Mouse (Mus musculus) liver, adult 2 months (tissue): ENCODE results near the gene Sco1.

Experiments
- CTCF ChIP-seq: fragments of 200-500 bp; IDR thresholded peaks from 2 replicates; pipeline ENCODE4 v1.5.1; 2011; ENCODE audit warnings: low read depth, low read length, control low read depth
- POLR2A ChIP-seq: fragments of 200-500 bp; IDR thresholded peaks from 2 replicates; pipeline ENCODE4 v1.6.1; 2011; ENCODE audit warnings: low read length, control low read depth; ENCODE audit not compliant: insufficient read depth; ENCODE audit errors: extremely low read depth

DNA sequence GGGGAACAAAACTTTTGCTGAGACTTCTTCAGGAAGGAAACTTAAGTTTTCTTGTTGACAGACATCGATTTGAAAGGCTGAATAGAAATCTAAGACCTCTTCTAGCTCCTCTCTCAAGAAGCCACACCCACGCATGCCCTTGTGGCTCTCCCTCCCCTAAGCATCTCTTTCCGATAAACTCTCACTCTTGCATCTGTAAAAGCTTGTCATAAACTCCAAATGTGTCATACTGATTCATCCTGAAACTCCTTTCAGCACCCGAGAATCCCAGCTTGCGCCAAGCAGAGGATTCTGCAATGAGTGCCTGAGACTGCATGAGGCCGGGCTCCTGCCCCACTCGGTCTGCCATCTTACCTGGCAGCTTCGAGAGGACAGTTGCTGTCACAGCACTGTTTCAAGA is 4.0 kb upstream of the Sco1 start:
- TF ChIP-seq CTCF (no peak), POLR2A (no peak)
